ENCODE assay signal across 1 mouse cellular context in the genomic region with DNA sequence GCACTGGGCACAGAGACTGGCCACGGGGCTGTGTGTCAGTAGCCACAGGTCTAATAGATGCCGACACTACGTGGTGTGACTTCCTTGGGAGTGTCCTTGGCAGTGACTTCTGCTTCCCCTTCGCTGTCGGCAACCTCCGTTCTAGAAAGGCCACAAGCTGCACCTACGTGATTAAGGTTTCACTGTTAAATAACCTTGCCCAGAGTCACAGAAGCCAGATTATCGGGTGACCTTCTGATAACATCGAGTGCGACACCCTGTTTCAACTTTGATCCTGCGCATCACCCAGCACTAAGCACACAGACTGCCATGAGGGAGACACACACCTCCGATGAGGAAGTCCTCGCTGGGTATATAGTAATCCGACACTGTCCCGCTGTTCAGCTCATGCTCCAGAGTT.
TF ChIP-seq lines count a peak whose summit lies in the region.

No protein-coding gene starts in this region.

TF ChIP-seq in MEL, 35 proteins besides CTCF, POLR2A, EP300 and RAD21:
- TF ChIP-seq E2F4 (IDR thresholded peaks at IDR 0.05; ENCODE audit: borderline replicate concordance, low read depth, low read length): no peak
- no peak for TF ChIP-seq MAFK (IDR thresholded peaks at IDR 0.05; ENCODE audit: borderline replicate concordance, low read depth, low read length)
- TF ChIP-seq UBTF (IDR thresholded peaks at IDR 0.05; ENCODE audit: borderline replicate concordance, insufficient read depth, low read depth, low read length): peak; percentile 68; the same call in 1 of the 2 replicates
- no peak for TF ChIP-seq ZNF384 (IDR thresholded peaks at IDR 0.05; ENCODE audit: low read depth, low read length)
- no peak for TF ChIP-seq KAT2A (conservative IDR thresholded peaks at IDR 0.05; ENCODE audit: low read depth, low read length)
- peak; percentile 81 for TF ChIP-seq TBP (IDR thresholded peaks at IDR 0.05; ENCODE audit: low read depth, low read length)
- no peak for TF ChIP-seq ZMIZ1 (IDR thresholded peaks at IDR 0.05; ENCODE audit: low read depth, low read length)
- TF ChIP-seq POLR2AphosphoS5 (IDR thresholded peaks at IDR 0.05; ENCODE audit: borderline replicate concordance, low read depth, low read length): peak; percentile 86; the same call in 1 of the 2 replicates
- peak; percentile 96 for TF ChIP-seq GATA1 (IDR thresholded peaks at IDR 0.05; ENCODE audit: low read depth, low read length)
- peak; percentile 95 for TF ChIP-seq TAL1 (IDR thresholded peaks at IDR 0.05; ENCODE audit: low read length)
